Mouse (Mus musculus): Measurements from ENCODE around the gene Gpr142. TPM values are rescaled to one million over a fixed set of nuclear protein-coding genes. Genes with fewer than 3 reads are reported as not detected.
A peak's percentile ranks its signal among the peaks of the same experiment; 100 is the strongest.

Gpr142 gene
- polyA plus RNA-seq, 3 experiments from 2014 or later, result not detected

- ATAC-seq, result no peak
These were observed 3.2 kb downstream of the Gpr142 start for GRCm38 (mm10) chr11:114801906-114802305.

- no peak for ATAC-seq
These were observed 4.0 kb downstream of the Gpr142 start for GRCm38 (mm10) chr11:114802540-114803267.

- no peak for ATAC-seq
These were observed 5.3 kb downstream of the Gpr142 start for GRCm38 (mm10) chr11:114803990-114804389.

- no peak for ATAC-seq
These were observed 8.3 kb downstream of the Gpr142 start for GRCm38 (mm10) chr11:114807025-114807424.

- peak; percentile 83 for ATAC-seq
These were observed 9.1 kb downstream of the Gpr142 start for GRCm38 (mm10) chr11:114807686-114808427.

- no peak for ATAC-seq
These were observed 10.6 kb downstream of the Gpr142 start for GRCm38 (mm10) chr11:114809371-114809770.

GRCm38 (mm10) chr11:114810344-114810743 is 11.6 kb downstream of the Gpr142 start:
- no peak for ATAC-seq

GRCm38 (mm10) chr11:114812731-114813240 is 14.1 kb downstream of the Gpr142 start:
- ATAC-seq, result no peak

GRCm38 (mm10) chr11:114814873-114815592 is 16.3 kb downstream of the Gpr142 start:
- ATAC-seq, result no peak

GRCm38 (mm10) chr11:114816934-114817333 is 18.2 kb downstream of the Gpr142 start:
- ATAC-seq, result no peak

GRCm38 (mm10) chr11:114818185-114818584 is 19.5 kb downstream of the Gpr142 start:
- no peak for ATAC-seq

GRCm38 (mm10) chr11:114819110-114819509 is 20.4 kb downstream of the Gpr142 start:
- no peak for ATAC-seq

GRCm38 (mm10) chr11:114820444-114820843 is 21.7 kb downstream of the Gpr142 start:
- no peak for ATAC-seq

- ATAC-seq, result no peak
These were observed 22.6 kb downstream of the Gpr142 start for GRCm38 (mm10) chr11:114821325-114821724.

GRCm38 (mm10) chr11:114822727-114823126 is 24.0 kb downstream of the Gpr142 start:
- no peak for ATAC-seq

GRCm38 (mm10) chr11:114823199-114823725 is 24.5 kb downstream of the Gpr142 start:
- no peak for ATAC-seq

- no peak for ATAC-seq
These were observed 28.0 kb downstream of the Gpr142 start for GRCm38 (mm10) chr11:114826686-114827085.

- ATAC-seq, result no peak
These were observed 31.0 kb downstream of the Gpr142 start for GRCm38 (mm10) chr11:114829499-114830432.

GRCm38 (mm10) chr11:114830433-114830773 is 31.7 kb downstream of the Gpr142 start:
- no peak for ATAC-seq

GRCm38 (mm10) chr11:114833166-114833565 is 34.4 kb downstream of the Gpr142 start:
- no peak for ATAC-seq

GRCm38 (mm10) chr11:114843818-114844463 is 45.2 kb downstream of the Gpr142 start:
- ATAC-seq, result no peak

All from inflammation-experienced regulatory T-cells, adult 6 months (primary cell).